Mouse (Mus musculus) neural tube, embryonic 13.5 days (tissue): ENCODE results near the gene Bmp8b. TPM values are rescaled to one million over a fixed set of nuclear protein-coding genes. Genes with fewer than 3 reads are reported as not detected.
"Not testable (repeated sequence)": the region's sequence is repeated elsewhere in the genome, so short reads cannot be mapped to it uniquely, and the experiment has no call there.

Experiments used
- ATAC-seq: fragments of 200-750 bp; cut with Nextera tagmentation; 2 replicates; pipeline ENCODE4 v1.8.0; 2017; ENCODE audit warnings: low read depth, mild to moderate bottlenecking, moderate TSS enrichment, moderate library complexity
- H3K27ac ChIP-seq: fragments of 300-500 bp; sonication (generic); replicated peaks from 2 replicates; pipeline ENCODE4 v1.5.1; 2015; ENCODE audit warnings: moderate library complexity, mild to moderate bottlenecking, inconsistent platforms
- H3K27me3 ChIP-seq: fragments of 300-500 bp; sonication (generic); 2 replicates; pipeline ENCODE4 v1.6.1; 2015; ENCODE audit warnings: mild to moderate bottlenecking, inconsistent platforms
- H3K36me3 ChIP-seq: fragments of 300-500 bp; sonication (generic); 2 replicates; pipeline ENCODE4 v1.6.1; 2015; ENCODE audit warnings: mild to moderate bottlenecking, inconsistent platforms
- H3K4me1 ChIP-seq: fragments of 300-500 bp; sonication (generic); replicated peaks from 2 replicates; pipeline ENCODE4 v1.6.1; 2015; ENCODE audit warnings: inconsistent platforms
- H3K4me2 ChIP-seq: fragments of 300-500 bp; sonication (generic); 2 replicates; pipeline ENCODE4 v1.6.1; 2015; ENCODE audit warnings: inconsistent platforms, mild to moderate bottlenecking, moderate library complexity
- H3K4me3 ChIP-seq: fragments of 300-500 bp; sonication (generic); 2 replicates; pipeline ENCODE4 v1.5.1; 2015; ENCODE audit warnings: mild to moderate bottlenecking, inconsistent platforms
- H3K9ac ChIP-seq: fragments of 300-500 bp; sonication (generic); 2 replicates; pipeline ENCODE4 v1.6.1; 2015; ENCODE audit warnings: moderate library complexity, mild to moderate bottlenecking, inconsistent platforms
- H3K9me3 ChIP-seq: fragments of 300-500 bp; sonication (generic); 2 replicates; pipeline ENCODE4 v1.6.1; 2016; ENCODE audit warnings: inconsistent platforms
- WGBS: fragments of 180-500 bp; shearing (Covaris S2); methylation state at CpG from one replicate; pipeline ENCODE4 v1.1.7; 2015; 5-methylcytosine and 5-hydroxymethylcytosine counted together
- polyA plus RNA-seq: library from polyadenylated mRNA; unstranded; fragments of >200 nt; fragmentation: Nextera tagmentation; extraction: Ambion mirVana; gene quantifications from 2 replicates; pipeline ENCODE4 v1.2.1, GENCODE M21; 2015

Gene Bmp8b
- polyA plus RNA-seq, 1 experiment from 2014 or later = 0.14 TPM

DNA sequence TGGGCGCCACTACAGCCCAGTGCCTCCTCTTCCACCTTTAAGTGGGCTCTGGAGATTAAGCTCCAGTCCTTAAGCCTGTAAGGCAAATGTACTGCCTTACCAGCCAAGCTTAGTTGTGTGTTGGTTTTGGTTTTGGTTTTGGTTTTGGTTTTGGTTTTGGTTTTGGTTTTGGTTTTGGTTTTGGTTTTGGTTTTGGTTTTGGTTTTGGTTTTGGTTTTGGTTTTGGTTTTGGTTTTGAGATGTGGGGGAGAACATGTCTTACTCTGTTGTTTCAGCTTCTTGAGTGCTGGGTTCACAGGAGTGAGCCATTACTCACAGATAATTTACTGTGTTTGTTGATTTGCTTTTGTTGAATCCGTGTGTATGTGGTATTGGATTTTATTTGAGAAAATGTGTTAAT is 19.7 kb upstream of the Bmp8b start:
- WGBS = 85% methylated on average over 2 of the region's 2 CpGs
- Histone ChIP-seq H3K4me1 (no peaks in the 10 kb centered on the region), H3K27ac (no peak overlapping the region), H3K4me2 (no peak overlapping the region), H3K9me3 (no peaks in the 10 kb centered on the region), H3K4me3 (no peak overlapping the region), H3K27me3 (no peaks in the 10 kb centered on the region; the same call in 1 of the 2 replicates), H3K9ac (no peak overlapping the region), H3K36me3 (no peaks in the 10 kb centered on the region)
- no peak for ATAC-seq

DNA sequence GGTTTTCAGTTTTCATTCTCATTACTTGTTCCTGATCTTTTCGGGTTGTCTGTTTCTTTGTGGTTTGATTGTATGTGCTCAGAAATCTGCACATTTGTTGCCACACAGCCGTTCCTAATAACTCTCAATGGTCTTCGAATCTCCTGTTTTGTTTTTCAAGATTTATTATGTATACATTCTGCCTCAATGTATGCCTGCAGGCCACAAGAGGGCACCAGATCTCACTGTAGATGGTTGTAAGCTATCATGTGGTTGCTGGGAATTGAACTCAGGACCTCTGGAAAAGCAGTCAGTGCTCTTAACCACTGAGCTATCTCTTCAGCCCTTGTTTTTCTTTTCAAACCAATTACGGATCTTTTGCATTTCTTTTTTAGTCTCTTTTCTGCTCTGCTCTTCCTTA is 18.6 kb upstream of the Bmp8b start:
- Histone ChIP-seq H3K4me1 (no peaks in the 10 kb centered on the region), H3K4me2 (no peak overlapping the region), H3K9me3 (no peaks in the 10 kb centered on the region), H3K27ac (no peak overlapping the region), H3K27me3 (no peaks in the 10 kb centered on the region; the same call in 1 of the 2 replicates), H3K36me3 (no peaks in the 10 kb centered on the region), H3K9ac (no peak overlapping the region), H3K4me3 (no peak overlapping the region)
- no peak for ATAC-seq
- 87% methylated on average over 4 of the region's 4 CpGs for WGBS

DNA sequence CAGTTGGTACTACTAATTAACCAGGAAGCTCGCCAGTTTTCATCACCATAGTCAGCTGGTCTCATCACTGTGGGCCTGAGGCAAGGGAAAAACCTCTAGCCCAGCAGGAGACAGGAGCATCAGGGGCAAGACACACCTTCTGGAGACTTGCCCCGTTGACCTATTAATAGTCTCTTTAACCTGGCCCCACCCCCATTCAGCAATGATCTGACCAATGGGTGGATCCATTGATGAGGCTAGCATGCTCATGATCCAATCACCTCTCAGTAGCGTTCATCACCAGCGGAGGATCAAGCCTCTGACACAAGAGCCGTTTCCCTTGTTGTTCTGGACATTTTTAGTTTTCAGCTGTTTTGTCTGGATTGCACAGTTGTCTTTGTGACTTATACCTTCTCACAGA is 12.3 kb upstream of the Bmp8b start:
- Histone ChIP-seq H3K4me2 (no peak overlapping the region), H3K9ac (no peak overlapping the region), H3K4me1 (no peaks in the 10 kb centered on the region), H3K27me3 (no peaks in the 10 kb centered on the region; the same call in 1 of the 2 replicates), H3K36me3 (no peaks in the 10 kb centered on the region), H3K27ac (no peak overlapping the region), H3K4me3 (no peak overlapping the region), H3K9me3 (no peaks in the 10 kb centered on the region)
- 76% methylated on average over 5 of the region's 5 CpGs for WGBS
- ATAC-seq = no peak

DNA sequence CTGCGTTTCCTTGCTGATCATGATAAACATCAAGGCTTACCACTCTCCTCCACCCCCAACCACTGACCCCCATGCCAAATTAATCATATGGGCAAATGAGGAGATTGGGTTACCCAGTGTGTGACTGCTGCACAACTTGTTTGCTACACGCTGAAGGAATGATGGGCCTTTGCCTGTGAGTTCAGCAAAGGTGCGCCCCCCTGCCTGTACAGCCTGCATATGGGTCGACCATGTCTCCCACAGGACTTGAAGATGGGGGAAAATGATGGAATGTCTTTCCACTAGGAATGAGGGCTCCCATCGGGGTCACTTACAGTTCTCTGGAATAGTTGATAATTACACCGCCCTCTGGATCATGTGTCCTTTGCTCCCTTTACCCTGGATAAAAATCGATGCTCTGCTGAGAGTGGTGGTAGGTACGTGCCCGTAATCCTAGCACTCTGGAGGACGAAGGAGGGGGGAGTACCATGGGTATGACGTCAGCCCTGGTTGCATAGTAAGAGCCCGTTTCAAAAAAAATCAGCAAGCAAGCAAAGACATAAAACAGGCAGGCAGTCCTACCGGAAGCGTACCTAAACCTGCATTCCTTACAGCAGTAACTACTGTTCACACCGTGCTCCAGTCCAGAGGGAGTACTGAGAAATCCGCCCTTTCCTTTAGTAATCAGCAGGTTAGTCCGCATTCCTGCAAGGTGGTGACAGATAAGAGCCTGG is 11.7 kb upstream of the Bmp8b start:
- no peaks in the 10 kb centered on the region for H3K9me3 ChIP-seq
- 0 out of 2 replicates have a peak overlapping the region, but pooled peaks have one; percentile 5 for H3K4me2 ChIP-seq
- no peak overlapping the region for H3K9ac ChIP-seq
- no peaks in the 10 kb centered on the region for H3K4me1 ChIP-seq
- ATAC-seq = 0 out of 2 replicates have a peak, but pooled peaks have one; percentile 27
- H3K4me3 ChIP-seq = no peak overlapping the region
- H3K36me3 ChIP-seq = no peaks in the 10 kb centered on the region
- no peaks in the 10 kb centered on the region; the same call in 1 of the 2 replicates for H3K27me3 ChIP-seq
- H3K27ac ChIP-seq = no peak overlapping the region
- 65% methylated on average over 17 of the region's 17 CpGs for WGBS

DNA sequence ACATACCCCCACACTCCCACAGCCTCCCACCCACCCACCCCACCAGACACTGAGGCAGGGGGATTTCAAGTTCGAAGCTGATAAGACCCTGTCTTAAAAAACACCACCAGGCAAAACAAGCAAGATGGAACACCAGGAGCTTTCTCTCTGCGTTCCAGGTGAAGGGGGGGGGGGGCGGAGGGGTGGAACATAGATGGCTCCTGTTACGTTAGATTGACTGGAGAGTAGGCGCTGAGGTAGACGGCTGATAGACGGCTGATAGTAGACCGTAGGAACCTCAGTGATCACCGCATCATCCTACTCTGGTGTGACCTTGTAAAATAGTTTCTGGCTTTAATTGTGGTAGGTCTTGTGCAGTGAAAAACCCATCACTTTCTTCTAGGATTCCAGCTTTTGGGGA is 11.1 kb upstream of the Bmp8b start:
- no peaks in the 10 kb centered on the region for H3K36me3 ChIP-seq
- H3K9me3 ChIP-seq = no peaks in the 10 kb centered on the region
- H3K27me3 ChIP-seq = no peaks in the 10 kb centered on the region; the same call in 1 of the 2 replicates
- ATAC-seq = no peak
- no peak overlapping the region for H3K27ac ChIP-seq
- H3K4me2 ChIP-seq = no peak overlapping the region
- H3K9ac ChIP-seq = no peak overlapping the region
- no peak overlapping the region for H3K4me3 ChIP-seq
- no peaks in the 10 kb centered on the region for H3K4me1 ChIP-seq
- WGBS = 74% methylated on average over 9 of the region's 9 CpGs

DNA sequence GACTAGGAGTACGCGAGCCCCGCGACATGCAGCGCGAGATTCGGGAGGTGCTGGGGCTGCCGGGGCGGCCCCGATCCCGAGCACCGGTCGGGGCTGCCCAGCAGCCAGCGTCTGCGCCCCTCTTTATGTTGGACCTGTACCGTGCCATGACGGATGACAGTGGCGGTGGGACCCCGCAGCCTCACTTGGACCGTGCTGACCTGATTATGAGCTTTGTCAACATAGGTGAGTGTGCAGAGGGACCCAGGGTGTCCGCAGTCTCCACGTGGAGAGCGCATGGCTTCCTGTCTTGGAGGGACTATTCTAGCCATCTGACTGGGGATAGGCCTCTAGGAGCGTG is 456 bp downstream of the Bmp8b start:
- peak overlapping the region; percentile 23; the same call in 1 of the 2 replicates for H3K9ac ChIP-seq
- no peak overlapping the region for H3K27ac ChIP-seq
- H3K36me3 ChIP-seq = no peaks in the 10 kb centered on the region
- H3K4me2 ChIP-seq = peak overlapping the region; percentile 50
- peak overlapping the region; percentile 27 for H3K4me3 ChIP-seq
- 28% methylated on average over 24 of the region's 24 CpGs for WGBS
- peaks cover 10% of the 10 kb centered on the region for H3K4me1 ChIP-seq
- no peaks in the 10 kb centered on the region for H3K9me3 ChIP-seq
- peak; percentile 57; the same call in 1 of the 2 replicates for ATAC-seq
- H3K27me3 ChIP-seq = peaks cover 55% of the 10 kb centered on the region

DNA sequence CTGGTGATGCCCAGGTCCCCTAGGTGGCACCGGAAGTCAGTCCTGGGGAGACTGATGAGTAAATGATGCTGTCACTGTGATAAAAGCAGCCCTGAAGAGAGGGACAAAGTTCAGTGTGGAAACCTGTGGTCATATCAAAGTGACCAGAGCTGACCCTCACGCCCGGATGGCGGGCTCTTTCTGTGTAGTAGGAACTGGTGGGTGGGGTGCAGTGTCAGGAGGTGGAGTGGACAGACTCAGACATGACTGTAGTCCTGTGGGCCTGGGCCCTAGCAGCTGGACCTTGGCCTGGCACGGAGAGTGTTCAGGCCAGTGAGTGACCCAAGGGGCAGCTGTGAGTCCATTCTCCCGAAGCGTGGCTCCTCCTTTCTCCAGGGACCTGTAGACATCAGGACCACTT is 964 bp downstream of the Bmp8b start:
- H3K9me3 ChIP-seq = not testable (repeated sequence)
- WGBS = 83% methylated on average over 7 of the region's 7 CpGs

DNA sequence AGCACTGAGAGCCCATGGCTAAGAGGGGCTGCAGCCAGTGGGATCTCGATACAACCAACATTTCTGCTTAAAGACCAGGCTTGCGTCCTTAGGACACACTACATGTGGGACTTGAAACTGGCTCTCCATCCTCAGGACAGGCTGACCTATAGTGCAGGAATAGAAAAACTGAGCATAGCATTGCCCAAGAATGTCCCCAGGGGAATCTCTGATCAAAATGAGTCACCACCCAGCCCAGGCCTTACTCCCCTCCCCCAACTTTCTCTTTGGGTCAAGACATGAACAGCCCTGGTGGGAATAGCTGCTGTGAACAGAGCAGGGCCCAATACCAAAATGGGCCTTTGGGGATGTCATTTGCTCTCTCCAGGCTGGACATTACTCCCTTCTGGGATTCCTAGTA is 1.9 kb downstream of the Bmp8b start:
- WGBS = 86% methylated on average over 2 of the region's 2 CpGs
- Histone ChIP-seq H3K4me1 (peaks cover 10% of the 10 kb centered on the region), H3K36me3 (no peaks in the 10 kb centered on the region), H3K27ac (no peak overlapping the region), H3K27me3 (peaks cover 53% of the 10 kb centered on the region), H3K4me2 (no peak overlapping the region), H3K4me3 (no peak overlapping the region), H3K9ac (no peak overlapping the region), H3K9me3 (no peaks in the 10 kb centered on the region)
- ATAC-seq = no peak

More for the DNA sequence above, 964 bp downstream of the Bmp8b start:
- not testable (repeated sequence) for H3K36me3 ChIP-seq, H3K9ac ChIP-seq, H3K27ac ChIP-seq, H3K4me3 ChIP-seq, ATAC-seq, H3K4me2 ChIP-seq
- peaks cover 10% of the 10 kb centered on the region for H3K4me1 ChIP-seq
- H3K27me3 ChIP-seq = peaks cover 55% of the 10 kb centered on the region

DNA sequence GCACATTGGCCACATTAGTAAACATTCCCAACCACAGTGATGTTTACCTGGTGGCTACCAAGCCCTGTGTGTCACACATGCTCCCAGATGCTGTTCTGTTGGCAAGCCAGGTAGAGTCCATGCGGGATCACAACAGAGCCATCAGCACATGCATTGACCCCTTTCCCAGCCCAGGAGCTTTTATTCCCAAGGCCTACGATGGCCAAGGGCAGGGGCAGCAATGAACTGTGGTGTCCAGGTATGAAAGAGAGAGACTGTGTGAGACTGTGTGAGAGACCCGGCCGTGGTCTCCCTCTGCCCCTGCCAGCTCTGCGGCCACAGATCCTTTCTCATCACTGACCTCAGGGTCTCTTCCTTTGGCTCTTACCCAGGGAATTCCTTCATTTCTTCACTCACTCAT is 3.1 kb downstream of the Bmp8b start:
- WGBS = 93% methylated on average over 5 of the region's 5 CpGs
- Histone ChIP-seq H3K27me3 (peaks cover 46% of the 10 kb centered on the region), H3K36me3 (no peaks in the 10 kb centered on the region), H3K4me3 (no peak overlapping the region), H3K4me2 (no peak overlapping the region), H3K9me3 (no peaks in the 10 kb centered on the region), H3K9ac (no peak overlapping the region), H3K4me1 (peaks cover 10% of the 10 kb centered on the region), H3K27ac (no peak overlapping the region)
- no peak for ATAC-seq

DNA sequence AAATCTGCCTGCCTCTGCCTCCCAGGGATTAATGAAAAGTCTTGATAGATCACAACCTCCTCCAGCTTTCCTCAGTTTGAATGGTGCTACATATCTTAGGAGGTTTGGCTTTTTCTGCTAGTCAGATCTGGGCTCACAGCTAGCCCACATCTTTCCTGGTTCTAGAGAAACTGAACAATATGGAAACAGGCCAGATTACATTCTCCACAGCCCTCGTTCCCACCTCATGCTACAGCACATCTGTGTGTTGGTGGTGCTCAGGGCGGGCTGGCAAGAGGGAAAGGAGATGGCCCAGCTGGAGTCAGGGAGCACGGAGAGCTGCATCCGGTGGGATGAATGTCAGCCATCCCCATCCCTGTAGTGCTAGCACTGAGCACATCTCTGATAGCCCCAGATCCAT is 5.8 kb downstream of the Bmp8b start:
- WGBS = 85% methylated on average over 4 of the region's 4 CpGs
- Histone ChIP-seq H3K4me1 (peaks cover under 1% of the 10 kb centered on the region; the same call in 1 of the 2 replicates), H3K9me3 (no peaks in the 10 kb centered on the region), H3K27me3 (peaks cover 26% of the 10 kb centered on the region), H3K27ac (no peak overlapping the region), H3K4me3 (no peak overlapping the region), H3K4me2 (no peak overlapping the region), H3K9ac (no peak overlapping the region), H3K36me3 (no peaks in the 10 kb centered on the region)
- no peak for ATAC-seq

DNA sequence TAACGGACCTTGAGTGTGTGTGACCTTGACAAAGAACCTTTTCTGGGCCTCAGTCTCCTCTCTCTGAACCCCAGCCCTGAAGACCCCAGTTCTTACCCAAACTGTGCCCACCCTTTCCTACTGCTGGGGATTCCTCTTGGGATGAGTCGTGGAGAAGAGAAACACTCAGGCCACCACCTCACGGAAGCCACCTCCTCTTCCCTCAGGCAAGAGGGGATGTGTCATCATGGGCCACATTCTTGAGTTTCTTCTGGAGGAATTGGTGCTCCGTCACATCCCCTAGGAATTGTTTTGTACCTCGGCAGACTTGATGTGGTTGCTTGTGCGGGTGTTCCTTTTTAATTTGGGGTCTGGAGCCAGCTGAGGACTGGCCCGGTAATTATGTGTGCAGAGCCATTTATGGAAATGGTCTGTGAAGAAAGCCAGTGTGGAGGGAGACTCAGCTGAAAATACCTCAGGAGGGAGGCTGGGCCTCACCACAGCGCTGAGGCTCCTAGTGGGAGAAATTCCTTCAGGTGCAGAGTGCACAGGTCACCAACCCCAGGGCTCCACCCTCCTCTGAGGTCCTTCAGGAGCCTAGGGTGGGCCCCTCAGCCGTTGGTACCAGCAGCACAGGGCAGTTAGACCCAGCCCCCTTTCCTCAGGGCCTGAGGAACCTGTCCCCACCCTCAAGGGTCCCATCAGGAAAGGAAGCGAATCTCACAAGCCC is 6.5 kb downstream of the Bmp8b start:
- ATAC-seq, H3K4me1 ChIP-seq, H3K36me3 ChIP-seq, H3K27ac ChIP-seq, H3K4me2 ChIP-seq, H3K9me3 ChIP-seq, H3K9ac ChIP-seq, H3K4me3 ChIP-seq: not testable (repeated sequence)
- H3K27me3 ChIP-seq = peaks cover 23% of the 10 kb centered on the region
- WGBS = 78% methylated on average over 10 of the region's 10 CpGs

DNA sequence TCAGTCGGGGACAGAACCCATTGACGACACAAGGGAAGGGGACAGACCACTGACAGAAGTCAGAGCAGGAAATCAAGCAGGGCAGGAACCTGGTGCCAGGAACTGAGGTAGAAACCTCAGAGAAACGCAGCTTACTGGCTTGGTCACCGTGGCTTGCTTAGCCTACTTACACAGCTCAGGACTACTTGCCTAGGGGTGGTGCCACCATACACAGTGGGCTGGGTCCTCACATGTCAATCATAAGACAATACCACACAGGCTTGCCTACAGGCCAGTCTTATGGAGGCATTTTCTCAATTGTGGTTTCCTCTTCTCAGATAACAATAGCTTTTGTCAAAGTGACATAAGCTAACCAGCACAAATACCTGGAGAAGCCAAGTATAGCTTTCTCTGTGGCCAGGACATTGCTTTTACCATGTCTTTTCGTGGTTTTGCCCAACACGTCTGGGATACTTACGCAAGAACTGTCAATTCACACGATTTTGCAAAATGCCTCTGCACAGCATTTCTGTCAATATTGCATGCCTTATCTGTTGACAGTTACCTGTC is 7.3 kb downstream of the Bmp8b start:
- no peak overlapping the region for H3K9ac ChIP-seq
- ATAC-seq = no peak
- peaks cover 5% of the 10 kb centered on the region; the same call in 1 of the 2 replicates for H3K4me1 ChIP-seq
- H3K36me3 ChIP-seq = no peaks in the 10 kb centered on the region
- H3K27ac ChIP-seq = no peak overlapping the region
- H3K9me3 ChIP-seq = no peaks in the 10 kb centered on the region
- H3K4me2 ChIP-seq = no peak overlapping the region
- 81% methylated on average over 8 of the region's 8 CpGs for WGBS
- peaks cover 19% of the 10 kb centered on the region for H3K27me3 ChIP-seq
- no peak overlapping the region for H3K4me3 ChIP-seq
